20 mouse cellular contexts compared by ENCODE assay signal in the genomic region with DNA sequence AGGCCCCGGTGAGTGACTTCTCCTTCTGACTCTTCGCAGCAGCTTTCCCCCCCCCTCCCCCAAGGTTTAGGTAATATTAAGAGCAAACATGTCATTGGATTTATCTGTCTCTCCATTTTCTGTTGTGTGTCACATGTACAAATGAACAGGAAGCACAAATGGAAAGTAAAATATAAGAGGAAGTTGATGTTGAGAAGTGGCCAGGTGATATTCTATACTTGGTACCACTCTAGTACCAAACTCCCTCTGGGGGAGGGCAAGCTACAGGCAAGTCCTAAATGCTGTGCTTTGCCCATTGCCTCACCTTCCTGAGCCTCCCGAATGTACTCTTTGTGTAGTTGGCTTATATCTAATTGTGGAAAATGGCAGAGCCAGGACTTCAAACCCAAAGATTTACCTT.
DNase-seq lines count a peak whose midpoint lies in the region; ATAC-seq and TF ChIP-seq lines count a peak whose summit lies in the region.
"Had no signal": no experiment of that assay in that cellular context is flagged by ENCODE, and none has a peak within 500 bp of the region (broad histone marks: within the 10 kb centered on the region; RNA-seq: fewer than 3 reads in every experiment).

No protein-coding gene starts in this region.

- no peak for TF ChIP-seq POLR2A in MEL (IDR thresholded peaks at IDR 0.05; ENCODE audit: control insufficient read depth in 1 of 2, insufficient read depth in 1 of 2, low read depth in 1 of 2, low read length in 2 of 2, poor library complexity in 1 of 2)

- no peak overlapping the region for H3K4me3 ChIP-seq in MEL (ENCODE audit: control insufficient read depth in 1 of 2, insufficient read depth in 1 of 2, low read depth in 2 of 2, low read length in 2 of 2)
- H3K4me3 ChIP-seq: embryonic facial prominence, embryonic 13.5 days; forebrain, embryonic 12.5 days; heart, adult 2 months; heart, embryonic 12.5 days; hindbrain, embryonic 12.5 days had no signal

- intact Hi-C loops in heart, postnatal 14 days (cut with DNase I): no loop called here

- H3K27me3 ChIP-seq in MEL (ENCODE audit: control insufficient read depth in 1 of 2, insufficient read depth in 2 of 2, low read length in 2 of 2): no peaks in the 10 kb centered on the region
- H3K27me3 ChIP-seq: forebrain, embryonic 12.5 days; heart, embryonic 12.5 days; hindbrain, embryonic 12.5 days had no signal

- H3K27ac ChIP-seq in MEL (ENCODE audit: control insufficient read depth, low read depth, low read length): no peak overlapping the region
- H3K27ac ChIP-seq: embryonic facial prominence, embryonic 13.5 days; forebrain, embryonic 12.5 days; heart, adult 2 months; hindbrain, embryonic 12.5 days had no signal

- H3K4me1 ChIP-seq in MEL (ENCODE audit: control insufficient read depth in 1 of 2, insufficient read depth in 2 of 2, low read length in 2 of 2): peaks cover 0 to 4% of the 10 kb centered on the region in 2 experiments; a peak in 1 of 4 replicates
- H3K4me1 ChIP-seq: embryonic facial prominence, embryonic 13.5 days; forebrain, embryonic 12.5 days; heart, embryonic 12.5 days; hindbrain, embryonic 12.5 days had no signal

- TF ChIP-seq EP300 in MEL (IDR thresholded peaks at IDR 0.05; ENCODE audit: low read depth in 1 of 2, low read length in 2 of 2): no peak

- TF ChIP-seq CTCF in MEL (IDR thresholded peaks at IDR 0.05 in 2 of 3, conservative IDR thresholded peaks at IDR 0.05 in 1 of 3; ENCODE audit: control insufficient read depth in 1 of 3, insufficient read depth in 1 of 3, low read depth in 2 of 3, low read length in 3 of 3, poor library complexity in 1 of 3, severe bottlenecking in 1 of 3): no peak

- peaks cover 0 to 10% of the 10 kb centered on the region in 2 experiments for H3K36me3 ChIP-seq in MEL (ENCODE audit: control insufficient read depth in 1 of 2, insufficient read depth in 2 of 2, low read length in 2 of 2)
- H3K36me3 ChIP-seq: embryonic facial prominence, embryonic 13.5 days; forebrain, embryonic 12.5 days; hindbrain, embryonic 12.5 days had no signal

- ATAC-seq in monocyte, adult 5-6 weeks (replicated peaks; ENCODE audit: insufficient number of reproducible peaks, low FRiP score, low TSS enrichment, poor library complexity, severe bottlenecking): 0 out of 2 replicates have a peak, but pooled peaks have one; percentile 31
- ATAC-seq: forebrain, embryonic 16.5 days; hindbrain, embryonic 16.5 days had no signal

- no peaks in the 10 kb centered on the region for H3K9me3 ChIP-seq in MEL (replicated peaks; ENCODE audit: insufficient read depth, low read length)
- H3K9me3 ChIP-seq: embryonic facial prominence, embryonic 13.5 days; forebrain, embryonic 12.5 days; heart, embryonic 12.5 days; hindbrain, embryonic 12.5 days had no signal

- peak; percentile 8 to 20 for DNase-seq in spleen, postnatal 36 days (ENCODE audit: low spot score in 2 of 2)
- no peak for DNase-seq in spleen, adult 18-20 months
- DNase-seq in MEL (ENCODE audit: low read depth, low spot score): peak; percentile 20
- DNase-seq in kidney, postnatal 36 days: no peak
- no peak for DNase-seq in gastrocnemius, adult 8-10 months (ENCODE audit: low spot score in 2 of 2)
- DNase-seq in heart, postnatal 14 days: no peak
- DNase-seq: adrenal gland, postnatal 14 days; cerebellum, adult 11-12 months; cerebellum, adult 9-11 months; cerebellum, postnatal 36 days; gastrocnemius, postnatal 14 days; heart, adult 2 months; heart, postnatal 36 days had no signal

- no peak overlapping the region for H3K9ac ChIP-seq in MEL (ENCODE audit: control insufficient read depth, low read depth, low read length, poor library complexity, severe bottlenecking)
- H3K9ac ChIP-seq: embryonic facial prominence, embryonic 13.5 days; forebrain, embryonic 12.5 days; heart, embryonic 12.5 days; hindbrain, embryonic 12.5 days had no signal

- TF ChIP-seq RAD21 in MEL (IDR thresholded peaks at IDR 0.05; ENCODE audit: low read depth, low read length): no peak

- H3K79me2 ChIP-seq in MEL (ENCODE audit: control insufficient read depth, insufficient read depth, low read length, poor library complexity): no peaks in the 10 kb centered on the region

TF ChIP-seq in MEL, 35 proteins besides CTCF, POLR2A, EP300 and RAD21:
- TF ChIP-seq BHLHE40 (IDR thresholded peaks at IDR 0.05; ENCODE audit: borderline replicate concordance, low read depth, low read length) (no peak), USF1 (IDR thresholded peaks at IDR 0.05; ENCODE audit: low read depth, low read length) (peak; percentile 42; the same call in 1 of the 2 replicates)

Comparison
In these comparisons a context has a peak if more than half of its experiments do, and no peak if none do; other contexts are left out.
1. DNase-seq: peak in spleen, postnatal 36 days (2 of 2) and MEL (single experiment); none in spleen, adult 18-20 months (0 of 2), kidney, postnatal 36 days (0 of 2), gastrocnemius, adult 8-10 months (0 of 2) and heart, postnatal 14 days (0 of 2).